Mouse (Mus musculus): ENCODE measurements at regions not wholly inside any gene's neighbourhood (a gene's known extent, or its start where the extent isn't known, plus 50 kb on each side); places are given as distances from the start of the nearest gene placed in this dataset.

GRCm38 (mm10) chr7:110701681-110702413 is 66.2 kb upstream of the Ampd3 start:
- H3K4me3 ChIP-seq (ENCODE audit: low read length) = no peak overlapping the region
- H3K4me1 ChIP-seq (ENCODE audit: insufficient read depth, low read length) = peaks cover 5% of the 10 kb centered on the region; the same call in 1 of the 2 replicates
- H3K27ac ChIP-seq (ENCODE audit: low read length) = no peak overlapping the region
- H3K27me3 ChIP-seq (ENCODE audit: insufficient read depth, low read length) = no peaks in the 10 kb centered on the region
- H3K4me2 ChIP-seq (replicated peaks; ENCODE audit: low read depth, low read length) = no peak overlapping the region
- ATAC-seq (ENCODE audit: low FRiP score, low TSS enrichment) = no peak
- H3K36me3 ChIP-seq (ENCODE audit: insufficient read depth, low read length) = no peaks in the 10 kb centered on the region
- no peaks in the 10 kb centered on the region for H3K9me3 ChIP-seq (ENCODE audit: low read length)
- WGBS = 51% methylated on average over 11 of the region's 11 CpGs
- H3K9ac ChIP-seq (replicated peaks; ENCODE audit: low read length) = no peak overlapping the region

- ATAC-seq (ENCODE audit: low FRiP score, low TSS enrichment) = no peak
- Histone ChIP-seq H3K36me3 (ENCODE audit: insufficient read depth, low read length) (no peaks in the 10 kb centered on the region), H3K9ac (replicated peaks; ENCODE audit: low read length) (no peak overlapping the region), H3K27me3 (ENCODE audit: insufficient read depth, low read length) (no peaks in the 10 kb centered on the region), H3K4me1 (ENCODE audit: insufficient read depth, low read length) (peaks cover 9% of the 10 kb centered on the region), H3K27ac (ENCODE audit: low read length) (no peak overlapping the region), H3K4me3 (ENCODE audit: low read length) (no peak overlapping the region), H3K9me3 (ENCODE audit: low read length) (no peaks in the 10 kb centered on the region), H3K4me2 (replicated peaks; ENCODE audit: low read depth, low read length) (no peak overlapping the region)
- WGBS = 77% methylated on average over 6 of the region's 6 CpGs
These were observed 65.6 kb upstream of the Ampd3 start for GRCm38 (mm10) chr7:110702414-110702783.

DNA sequence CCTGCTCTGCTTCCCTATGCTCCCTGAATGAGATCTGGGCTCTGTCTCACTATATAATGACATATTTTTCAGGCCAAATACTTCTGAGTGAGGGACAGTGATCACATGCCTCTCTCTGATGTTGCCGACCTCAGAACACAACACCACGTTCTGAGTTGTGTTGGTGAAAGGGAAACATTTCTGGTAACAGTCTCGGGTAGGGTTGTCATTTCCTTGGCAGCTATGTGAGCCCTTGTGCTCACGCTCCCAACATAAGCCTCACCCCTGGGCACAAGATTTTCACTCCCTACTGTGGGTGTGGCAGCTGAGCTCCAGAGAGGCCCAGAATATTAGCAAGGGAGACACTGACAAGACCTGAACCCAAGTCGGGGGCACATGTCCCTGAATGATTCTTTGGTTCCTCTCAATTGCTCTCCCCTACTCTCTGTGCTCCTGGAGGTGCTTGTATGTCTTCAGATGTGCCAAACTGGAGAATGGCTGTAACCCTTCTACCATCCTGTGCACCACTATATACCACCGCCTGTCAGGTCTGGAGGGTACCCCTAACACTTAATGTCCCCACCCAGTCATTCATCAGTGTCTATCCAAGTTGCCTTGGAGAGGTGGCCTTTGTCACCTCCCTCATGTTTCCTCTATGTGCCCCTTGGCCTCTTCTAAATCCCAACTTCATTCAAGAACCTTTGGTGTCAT is 62.5 kb upstream of the Ampd3 start:
- Histone ChIP-seq H3K9ac (replicated peaks; ENCODE audit: low read length) (no peak overlapping the region), H3K36me3 (ENCODE audit: insufficient read depth, low read length) (no peaks in the 10 kb centered on the region), H3K9me3 (ENCODE audit: low read length) (no peaks in the 10 kb centered on the region), H3K27ac (ENCODE audit: low read length) (no peak overlapping the region), H3K4me2 (replicated peaks; ENCODE audit: low read depth, low read length) (no peak overlapping the region), H3K4me1 (ENCODE audit: insufficient read depth, low read length) (peaks cover 12% of the 10 kb centered on the region), H3K4me3 (ENCODE audit: low read length) (no peak overlapping the region), H3K27me3 (ENCODE audit: insufficient read depth, low read length) (no peaks in the 10 kb centered on the region)
- no peak for ATAC-seq (ENCODE audit: low FRiP score, low TSS enrichment)
- 74% methylated on average over 6 of the region's 6 CpGs for WGBS

GRCm38 (mm10) chr7:110706001-110706695 is 61.9 kb upstream of the Ampd3 start:
- WGBS = 75% methylated on average over 10 of the region's 10 CpGs
- ATAC-seq (ENCODE audit: low FRiP score, low TSS enrichment) = no peak
- peaks cover 3% of the 10 kb centered on the region for H3K9me3 ChIP-seq (ENCODE audit: low read length)
- no peak overlapping the region for H3K4me2 ChIP-seq (replicated peaks; ENCODE audit: low read depth, low read length)
- H3K27ac ChIP-seq (ENCODE audit: low read length) = no peak overlapping the region; the same call in 1 of the 2 replicates
- H3K4me3 ChIP-seq (ENCODE audit: low read length) = no peak overlapping the region
- H3K27me3 ChIP-seq (ENCODE audit: insufficient read depth, low read length) = no peaks in the 10 kb centered on the region
- H3K36me3 ChIP-seq (ENCODE audit: insufficient read depth, low read length) = no peaks in the 10 kb centered on the region
- no peak overlapping the region for H3K9ac ChIP-seq (replicated peaks; ENCODE audit: low read length)
- H3K4me1 ChIP-seq (ENCODE audit: insufficient read depth, low read length) = peaks cover 12% of the 10 kb centered on the region

GRCm38 (mm10) chr7:110706696-110707087 is 61.3 kb upstream of the Ampd3 start:
- H3K9ac ChIP-seq (replicated peaks; ENCODE audit: low read length) = no peak overlapping the region
- peaks cover 12% of the 10 kb centered on the region for H3K4me1 ChIP-seq (ENCODE audit: insufficient read depth, low read length)
- no peaks in the 10 kb centered on the region for H3K27me3 ChIP-seq (ENCODE audit: insufficient read depth, low read length)
- H3K4me2 ChIP-seq (replicated peaks; ENCODE audit: low read depth, low read length) = no peak overlapping the region
- 17% methylated on average over 10 of the region's 10 CpGs for WGBS
- no peak overlapping the region; the same call in 1 of the 2 replicates for H3K27ac ChIP-seq (ENCODE audit: low read length)
- no peak overlapping the region for H3K4me3 ChIP-seq (ENCODE audit: low read length)
- peaks cover 5% of the 10 kb centered on the region for H3K9me3 ChIP-seq (ENCODE audit: low read length)
- no peak for ATAC-seq (ENCODE audit: low FRiP score, low TSS enrichment)
- no peaks in the 10 kb centered on the region for H3K36me3 ChIP-seq (ENCODE audit: insufficient read depth, low read length)

- Histone ChIP-seq H3K4me1 (ENCODE audit: insufficient read depth, low read length) (peaks cover 12% of the 10 kb centered on the region), H3K4me3 (ENCODE audit: low read length) (no peak overlapping the region)
- ATAC-seq (ENCODE audit: low FRiP score, low TSS enrichment) = 0 out of 2 replicates have a peak, but pooled peaks have one; percentile 20
These were observed 59.9 kb upstream of the Ampd3 start for GRCm38 (mm10) chr7:110708116-110708515.

GRCm38 (mm10) chr7:110708781-110709180 is 59.2 kb upstream of the Ampd3 start:
- Histone ChIP-seq H3K4me1 (ENCODE audit: insufficient read depth, low read length) (peaks cover 12% of the 10 kb centered on the region), H3K9me3 (ENCODE audit: low read length) (peaks cover 5% of the 10 kb centered on the region), H3K27ac (ENCODE audit: low read length) (no peak overlapping the region), H3K4me3 (ENCODE audit: low read length) (no peak overlapping the region), H3K4me2 (replicated peaks; ENCODE audit: low read depth, low read length) (no peak overlapping the region), H3K9ac (replicated peaks; ENCODE audit: low read length) (no peak overlapping the region), H3K27me3 (ENCODE audit: insufficient read depth, low read length) (no peaks in the 10 kb centered on the region), H3K36me3 (ENCODE audit: insufficient read depth, low read length) (no peaks in the 10 kb centered on the region)
- WGBS = 93% methylated on average over 3 of the region's 3 CpGs
- ATAC-seq (ENCODE audit: low FRiP score, low TSS enrichment) = no peak

More at GRCm38 (mm10) chr7:110708116-110708515, 59.9 kb upstream of the Ampd3 start:
- H3K27ac ChIP-seq (ENCODE audit: low read length) = no peak overlapping the region
- H3K9me3 ChIP-seq (ENCODE audit: low read length) = peaks cover 5% of the 10 kb centered on the region
- H3K4me2 ChIP-seq (replicated peaks; ENCODE audit: low read depth, low read length) = no peak overlapping the region
- no peaks in the 10 kb centered on the region for H3K27me3 ChIP-seq (ENCODE audit: insufficient read depth, low read length)
- 72% methylated on average over 9 of the region's 9 CpGs for WGBS
- no peak overlapping the region for H3K9ac ChIP-seq (replicated peaks; ENCODE audit: low read length)
- no peaks in the 10 kb centered on the region for H3K36me3 ChIP-seq (ENCODE audit: insufficient read depth, low read length)

GRCm38 (mm10) chr7:110709606-110710005 is 58.4 kb upstream of the Ampd3 start:
- Histone ChIP-seq H3K9ac (replicated peaks; ENCODE audit: low read length) (no peak overlapping the region), H3K4me1 (ENCODE audit: insufficient read depth, low read length) (peaks cover 12% of the 10 kb centered on the region), H3K4me3 (ENCODE audit: low read length) (no peak overlapping the region), H3K27ac (ENCODE audit: low read length) (no peak overlapping the region), H3K4me2 (replicated peaks; ENCODE audit: low read depth, low read length) (no peak overlapping the region), H3K9me3 (ENCODE audit: low read length) (peaks cover 5% of the 10 kb centered on the region), H3K27me3 (ENCODE audit: insufficient read depth, low read length) (no peaks in the 10 kb centered on the region), H3K36me3 (ENCODE audit: insufficient read depth, low read length) (no peaks in the 10 kb centered on the region)
- ATAC-seq (ENCODE audit: low FRiP score, low TSS enrichment) = no peak
- 72% methylated on average over 6 of the region's 6 CpGs for WGBS

DNA sequence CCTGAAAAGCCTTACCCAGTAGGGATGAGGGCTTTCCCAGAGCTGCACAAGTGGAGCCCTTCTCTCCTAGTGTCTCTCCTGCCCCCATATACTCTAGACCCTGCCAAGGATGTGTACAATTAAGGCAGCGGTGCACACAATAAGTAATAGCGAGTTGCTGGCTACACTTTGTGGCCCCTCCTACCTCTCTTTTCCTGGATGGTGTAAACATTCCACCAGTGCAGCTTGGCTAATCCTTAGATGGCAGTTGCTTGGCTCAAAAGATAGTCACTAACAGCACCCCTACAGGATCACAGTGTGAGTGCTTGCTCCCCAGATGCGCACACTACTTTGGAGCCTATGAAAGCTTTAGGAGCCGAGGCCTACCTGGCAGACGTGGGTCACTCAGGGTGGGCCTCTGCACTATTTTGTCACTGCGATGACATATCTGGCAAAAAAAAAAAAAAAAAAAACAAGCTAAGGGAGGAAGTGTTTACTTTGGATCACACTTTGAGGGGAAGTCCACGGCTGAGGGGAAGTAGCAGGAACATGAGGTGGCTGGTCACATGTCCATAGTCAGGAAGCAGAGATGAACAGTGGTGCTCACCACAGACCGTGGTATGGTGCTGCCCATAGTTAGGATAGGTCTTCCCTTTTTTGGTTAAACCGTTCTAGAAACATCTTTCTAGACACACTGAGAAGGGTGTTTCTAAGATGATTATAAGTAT is 57.6 kb upstream of the Ampd3 start:
- Histone ChIP-seq H3K4me3 (ENCODE audit: low read length) (no peak overlapping the region), H3K36me3 (ENCODE audit: insufficient read depth, low read length) (no peaks in the 10 kb centered on the region), H3K9me3 (ENCODE audit: low read length) (peaks cover 5% of the 10 kb centered on the region), H3K27me3 (ENCODE audit: insufficient read depth, low read length) (no peaks in the 10 kb centered on the region), H3K4me2 (replicated peaks; ENCODE audit: low read depth, low read length) (no peak overlapping the region), H3K27ac (ENCODE audit: low read length) (no peak overlapping the region), H3K4me1 (ENCODE audit: insufficient read depth, low read length) (peaks cover 12% of the 10 kb centered on the region), H3K9ac (replicated peaks; ENCODE audit: low read length) (no peak overlapping the region)
- 77% methylated on average over 9 of the region's 9 CpGs for WGBS
- ATAC-seq (ENCODE audit: low FRiP score, low TSS enrichment) = no peak

Measured in kidney, embryonic 16.5 days (tissue).